Mouse (Mus musculus): ENCODE measurements around the gene Gpatch8.

Gene Gpatch8

GRCm38 (mm10) chr11:102556031-102556715, at the start of gene Gpatch8:
Gpatch8 (minus strand) TSS chr11:102556392.
- peak; percentile 84 for DNase-seq (ENCODE audit: low spot score)

DNA sequence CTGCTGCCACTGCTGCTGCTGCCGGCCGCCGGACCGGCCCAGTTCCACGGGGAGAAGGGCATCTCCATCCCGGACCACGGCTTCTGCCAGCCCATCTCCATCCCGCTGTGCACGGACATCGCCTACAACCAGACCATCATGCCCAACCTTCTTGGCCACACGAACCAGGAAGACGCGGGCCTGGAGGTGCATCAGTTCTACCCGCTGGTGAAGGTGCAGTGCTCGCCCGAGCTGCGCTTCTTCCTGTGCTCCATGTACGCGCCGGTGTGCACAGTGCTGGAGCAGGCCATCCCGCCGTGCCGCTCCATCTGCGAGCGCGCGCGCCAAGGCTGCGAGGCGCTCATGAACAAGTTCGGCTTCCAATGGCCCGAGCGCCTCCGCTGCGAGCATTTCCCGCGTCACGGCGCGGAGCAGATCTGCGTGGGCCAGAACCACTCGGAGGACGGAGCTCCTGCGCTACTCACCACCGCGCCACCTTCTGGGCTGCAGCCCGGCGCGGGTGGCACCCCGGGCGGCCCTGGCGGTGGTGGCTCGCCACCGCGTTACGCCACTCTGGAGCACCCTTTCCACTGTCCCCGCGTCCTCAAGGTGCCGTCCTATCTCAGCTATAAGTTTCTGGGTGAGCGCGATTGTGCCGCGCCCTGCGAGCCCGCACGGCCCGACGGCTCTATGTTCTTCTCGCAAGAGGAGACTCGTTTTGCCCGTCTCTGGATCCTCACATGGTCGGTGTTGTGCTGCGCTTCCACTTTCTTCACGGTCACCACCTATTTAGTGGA, 48.8 kb upstream of the Gpatch8 start:
- DNase-seq (ENCODE audit: low spot score) = peak; percentile 3

DNA sequence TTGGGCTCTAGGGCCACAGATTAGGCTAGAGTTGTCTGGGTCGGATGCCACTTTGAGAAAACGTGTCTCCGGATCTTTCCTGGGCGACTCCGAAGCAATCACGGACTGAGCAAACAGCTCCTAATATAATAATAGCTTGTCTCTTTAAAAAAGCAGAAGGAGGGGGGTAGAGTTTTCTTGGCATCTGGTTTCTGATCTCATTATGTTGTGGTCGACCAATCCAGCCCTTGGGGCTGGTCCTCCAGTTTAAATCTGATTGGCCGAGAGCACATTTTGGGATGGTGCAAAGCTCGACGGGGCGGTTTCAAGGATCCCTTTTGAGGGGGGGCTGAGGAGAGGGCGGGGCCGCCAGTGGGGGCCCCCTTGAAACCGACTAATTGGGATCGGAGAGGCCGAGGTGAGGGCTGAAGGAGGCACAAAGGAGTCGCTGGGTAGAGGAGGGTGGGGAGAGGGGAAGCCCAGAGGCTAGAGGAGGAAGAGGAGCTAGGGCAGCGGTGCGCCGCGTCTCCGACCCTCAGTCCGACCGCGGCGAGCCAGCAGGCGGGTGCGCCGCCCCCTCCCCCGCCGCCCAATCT, 47.9 kb upstream of the Gpatch8 start, which contains the start of gene Fzd2:
Gene Fzd2, plus strand, starts transcription at position 387 of the 575 bp plus-strand sequence.
- DNase-seq (ENCODE audit: low spot score) = no peak

DNA sequence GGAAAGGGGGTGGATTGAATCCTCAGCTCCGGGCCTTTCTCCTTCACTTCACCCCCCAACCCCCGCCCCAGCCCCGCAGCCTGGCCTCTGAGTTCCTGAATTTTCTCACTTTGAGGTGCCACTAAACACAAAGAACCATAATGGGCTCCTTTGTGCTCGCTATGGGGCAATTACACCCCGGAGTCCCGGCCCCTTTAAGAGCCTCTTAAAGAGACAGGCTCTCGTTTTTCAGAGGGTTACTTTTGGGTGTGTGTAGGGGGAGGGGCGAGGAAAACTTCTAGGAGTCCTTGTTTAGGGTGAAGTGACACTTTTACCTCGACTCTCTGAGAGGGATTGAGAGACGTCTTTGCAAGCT, 47.3 kb upstream of the Gpatch8 start:
- DNase-seq (ENCODE audit: low spot score) = no peak

- DNase-seq (ENCODE audit: low spot score) = no peak
These were observed 46.8 kb upstream of the Gpatch8 start for GRCm38 (mm10) chr11:102602816-102603495.

DNA sequence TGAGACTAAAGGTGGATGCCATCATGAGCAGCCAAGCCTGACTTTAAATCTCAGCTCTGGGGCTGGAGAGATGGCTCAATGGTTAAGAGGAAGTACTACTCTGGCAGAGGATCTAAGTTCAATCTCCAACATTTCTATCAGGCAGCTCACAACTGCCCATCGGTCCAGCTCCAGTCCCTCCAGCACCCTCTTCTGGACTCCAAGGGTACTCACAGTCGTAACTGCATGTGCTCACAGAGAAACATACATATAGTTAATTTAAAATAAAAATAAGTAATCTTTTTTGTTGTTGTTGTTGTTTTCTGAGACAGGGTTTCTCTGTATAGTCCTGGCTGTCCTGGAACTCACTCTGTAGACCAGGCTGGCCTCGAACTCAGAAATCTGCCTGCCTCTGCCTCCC, 43.7 kb upstream of the Gpatch8 start:
- DNase-seq (ENCODE audit: low spot score) = no peak

DNA sequence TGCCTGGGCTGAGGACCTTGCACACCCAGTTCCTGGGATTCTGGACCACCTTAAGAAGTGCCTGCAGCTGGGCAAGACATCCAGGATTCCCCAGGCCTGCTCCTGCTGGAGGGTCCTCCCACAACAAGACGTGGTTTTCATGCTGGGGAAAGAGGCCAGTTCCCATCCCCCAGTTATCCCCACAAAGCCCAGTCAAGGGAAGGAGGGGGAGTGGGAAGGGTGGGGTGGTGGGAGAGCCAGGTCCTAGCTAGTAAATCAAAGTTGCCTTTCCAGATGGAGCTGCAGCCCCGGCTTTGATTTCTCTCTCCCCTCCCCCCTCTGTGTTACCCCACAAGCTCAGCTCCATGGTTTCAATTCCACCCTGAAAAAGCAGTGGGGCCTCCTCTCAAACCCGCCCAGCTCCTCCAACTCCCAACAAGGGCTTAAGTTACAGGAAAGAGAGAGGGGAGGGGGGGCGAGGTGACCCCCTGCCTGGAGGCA, 39.2 kb upstream of the Gpatch8 start:
- DNase-seq (ENCODE audit: low spot score) = no peak

DNA sequence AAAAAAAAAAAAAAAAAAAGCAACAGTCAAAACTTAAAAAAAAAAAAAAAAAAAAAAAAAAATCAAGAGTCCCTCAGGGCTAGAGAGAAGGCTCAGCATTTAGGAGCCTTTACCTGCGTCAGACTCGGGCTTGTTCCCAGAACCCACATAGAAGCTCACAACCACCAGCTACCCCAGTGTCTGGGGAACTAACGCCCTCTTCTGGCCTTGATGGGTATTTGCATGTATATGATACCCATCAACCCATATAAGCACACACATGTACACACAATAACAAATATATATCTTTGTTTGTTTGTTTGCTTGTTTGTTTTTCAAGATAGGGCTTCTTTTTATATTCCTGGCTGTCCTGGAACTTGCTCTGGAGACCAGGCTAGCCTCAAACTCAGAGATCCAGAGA, 31.4 kb upstream of the Gpatch8 start:
- no peak for DNase-seq (ENCODE audit: low spot score)

GRCm38 (mm10) chr11:102586445-102587130, 30.4 kb upstream of the Gpatch8 start:
- DNase-seq (ENCODE audit: low spot score) = no peak

DNA sequence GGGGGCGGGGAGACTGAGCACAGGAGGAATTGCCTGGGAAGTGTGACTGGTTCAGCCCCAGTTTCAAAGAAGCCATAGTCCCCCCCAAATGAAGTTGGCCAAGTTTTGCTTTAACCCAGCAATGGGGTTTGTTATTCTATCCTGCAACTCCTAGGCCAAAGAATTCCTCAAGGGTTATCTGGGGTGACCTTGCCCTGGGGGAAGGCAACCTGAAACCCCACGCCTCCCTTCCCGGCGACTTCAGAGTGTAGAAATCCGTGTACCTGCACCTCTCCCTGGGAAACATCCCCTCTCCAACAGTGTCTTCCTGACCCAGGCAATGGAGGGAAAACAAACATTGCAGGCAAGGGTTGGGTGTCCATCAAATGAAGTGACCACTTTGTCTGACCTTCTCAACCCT, 26.5 kb upstream of the Gpatch8 start:
- DNase-seq (ENCODE audit: low spot score) = no peak

GRCm38 (mm10) chr11:102582016-102582610, 25.9 kb upstream of the Gpatch8 start:
- DNase-seq (ENCODE audit: low spot score) = no peak

GRCm38 (mm10) chr11:102581281-102582015, 25.3 kb upstream of the Gpatch8 start:
- no peak for DNase-seq (ENCODE audit: low spot score)

DNA sequence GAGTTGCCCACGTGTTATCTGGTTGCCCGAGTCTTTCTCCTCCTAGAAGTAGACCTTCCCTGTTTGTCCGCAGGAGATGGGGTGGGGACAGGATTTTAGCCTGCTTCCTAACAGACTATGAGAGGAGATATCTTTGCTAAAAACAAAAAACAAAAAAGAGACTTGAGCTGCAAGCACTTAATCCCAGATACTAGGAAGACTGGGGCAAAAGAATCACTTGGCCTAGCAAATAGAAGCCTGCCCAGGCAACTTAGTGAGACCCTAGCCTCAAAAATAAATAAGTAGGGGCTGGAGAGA, 23.8 kb upstream of the Gpatch8 start:
- no peak for DNase-seq (ENCODE audit: low spot score)

DNA sequence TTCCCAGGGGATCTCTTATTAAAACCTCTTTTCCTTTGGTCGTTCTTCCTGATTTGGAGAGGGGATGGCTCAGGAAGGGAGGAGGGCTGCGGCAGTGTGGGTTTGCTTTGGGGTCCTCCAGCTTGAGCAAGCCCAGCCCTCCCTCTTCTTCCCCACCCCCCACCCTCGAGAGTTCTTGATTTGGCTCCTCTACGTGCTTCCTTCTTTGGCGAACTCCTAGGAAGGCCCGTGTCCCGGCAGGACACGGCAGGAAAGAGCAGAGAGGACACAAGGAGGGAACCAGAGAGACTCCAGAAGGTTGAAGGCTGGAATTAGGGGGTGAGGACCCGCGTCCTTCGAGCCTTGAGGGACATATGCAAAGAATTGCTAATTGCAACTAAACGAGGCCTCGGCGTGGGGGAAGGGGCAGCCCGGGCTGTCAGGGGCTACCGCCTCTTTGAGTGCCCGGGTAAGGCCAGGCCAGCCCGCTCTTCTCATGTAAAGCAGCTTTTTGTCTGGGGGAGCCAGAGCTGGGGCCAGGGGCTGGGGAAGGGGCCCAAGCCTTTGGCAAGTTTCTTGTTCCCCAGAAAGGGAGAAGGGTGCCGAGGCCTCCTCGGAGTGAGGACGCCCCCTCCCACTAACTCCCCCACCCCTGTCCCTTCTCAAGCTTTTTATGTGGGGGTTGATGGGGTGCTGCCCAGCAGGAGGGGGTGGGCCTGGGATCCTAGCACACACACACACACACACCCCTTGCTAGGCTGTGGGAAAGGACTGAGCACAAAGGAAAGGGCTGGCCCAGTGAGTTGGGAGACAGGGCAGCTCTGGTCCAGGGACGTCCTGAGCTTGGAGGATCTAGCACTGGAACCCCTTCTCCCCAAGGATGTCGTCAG, 23.2 kb upstream of the Gpatch8 start, which contains the start of gene Gm11627:
Gene Gm11627, minus strand, starts transcription at position 297 of the 869 bp plus-strand sequence.
- DNase-seq (ENCODE audit: low spot score) = no peak

- DNase-seq (ENCODE audit: low spot score) = peak; percentile 57
These were observed 22.3 kb upstream of the Gpatch8 start for GRCm38 (mm10) chr11:102578341-102579118.

DNA sequence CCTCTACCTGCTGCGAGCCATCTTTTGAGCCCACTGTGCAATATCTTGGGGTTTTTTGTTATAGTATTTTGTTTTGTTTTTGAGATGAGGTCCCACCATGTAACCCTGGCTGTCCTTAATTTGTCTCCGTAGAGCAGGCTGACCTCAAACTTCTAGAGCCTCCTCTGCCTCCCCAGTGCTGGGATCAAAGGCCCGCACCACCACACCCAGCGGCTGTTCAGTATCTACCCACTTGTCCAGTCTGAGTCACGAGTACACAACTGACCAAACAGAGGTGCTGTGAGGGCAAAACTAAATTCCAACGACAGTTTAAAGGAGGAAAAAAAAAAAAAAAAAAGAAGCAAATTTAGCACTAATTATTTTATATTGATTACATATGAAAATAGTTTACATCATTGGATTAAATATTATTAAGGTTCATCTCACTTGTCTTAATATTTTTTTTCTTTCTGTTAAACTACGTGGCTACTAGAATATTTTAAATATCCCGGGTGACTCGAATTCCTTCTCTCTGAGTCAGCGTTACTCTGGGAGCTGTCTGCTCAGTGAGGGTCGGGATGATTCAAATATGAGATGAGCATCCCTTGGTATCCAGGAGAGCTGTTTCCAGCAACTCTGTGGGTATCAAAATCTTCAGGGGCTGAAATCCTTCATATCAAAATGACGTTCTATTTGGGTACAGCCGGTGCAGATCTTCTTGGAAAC, 20.0 kb upstream of the Gpatch8 start:
- no peak for DNase-seq (ENCODE audit: low spot score)

DNA sequence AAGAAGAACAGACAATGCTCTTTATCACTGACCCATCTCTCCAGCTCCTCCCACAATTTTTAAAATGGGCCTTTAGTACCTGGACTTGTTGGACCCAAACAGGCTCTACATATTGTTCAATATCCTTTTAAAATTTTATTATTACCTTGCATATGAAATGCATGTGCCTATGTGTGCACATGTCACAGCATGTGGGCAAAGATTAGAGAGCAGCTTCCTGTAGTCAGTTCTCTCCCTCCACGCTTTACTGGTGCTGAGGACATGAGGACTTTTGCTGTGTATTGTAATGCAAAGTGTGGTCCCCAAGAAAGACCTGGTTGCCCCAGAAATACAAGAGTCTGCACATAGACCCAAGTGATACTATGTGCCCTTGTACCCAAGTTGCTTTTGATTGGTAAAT, 18.8 kb upstream of the Gpatch8 start:
- DNase-seq (ENCODE audit: low spot score) = no peak

DNA sequence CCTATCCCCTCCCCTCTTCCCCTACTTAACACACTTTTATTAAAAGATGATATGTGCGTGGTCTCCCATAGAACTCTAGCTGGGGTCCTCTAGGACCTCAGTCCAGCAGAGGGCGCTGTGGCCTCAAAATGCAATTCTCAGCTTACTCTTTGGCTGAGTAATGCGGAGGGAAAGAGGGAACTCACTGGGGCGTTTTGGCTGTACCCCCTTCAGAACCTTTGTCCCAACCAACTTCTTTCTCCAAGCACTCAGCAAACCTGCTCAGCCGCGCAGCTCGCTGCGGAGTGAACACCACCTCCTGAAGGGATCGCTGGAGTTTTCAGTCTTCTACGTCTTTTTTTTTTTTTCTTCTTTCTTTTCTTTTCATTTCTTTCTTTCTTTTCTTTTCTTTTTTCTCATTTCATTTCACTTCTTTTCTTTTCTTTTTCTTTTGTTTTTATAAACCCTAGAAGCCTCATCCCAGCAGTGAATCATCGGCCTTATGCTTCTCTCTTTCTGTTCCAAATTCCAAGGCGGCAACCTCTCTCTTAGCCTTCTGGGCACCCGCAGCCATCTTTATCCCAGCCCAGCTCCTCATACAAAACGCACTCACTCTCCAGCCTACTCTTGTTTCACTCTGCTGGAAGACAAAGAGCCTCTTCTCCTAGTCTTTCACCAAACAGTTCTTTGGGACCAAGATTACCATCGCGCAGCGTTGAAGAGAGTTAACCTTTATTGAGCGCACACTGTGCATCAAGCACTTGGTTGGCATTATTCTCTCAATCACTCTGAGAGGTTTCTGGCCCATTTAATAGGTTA, 16.9 kb upstream of the Gpatch8 start:
- peak; percentile 60 for DNase-seq (ENCODE audit: low spot score)
